Mouse (Mus musculus) kidney, embryonic 15.5 days (tissue): ENCODE data around the gene Rere. TPM values are rescaled to one million over a fixed set of nuclear protein-coding genes. Genes with fewer than 3 reads are reported as not detected.

Experiments
- ATAC-seq: fragments of 200-750 bp; cut with Nextera tagmentation; replicated peaks from 2 replicates; pipeline ENCODE4 v1.8.0; 2017; ENCODE audit warnings: moderate TSS enrichment; ENCODE audit not compliant: low FRiP score
- H3K27ac ChIP-seq: fragments of 300-500 bp; sonication (generic); 2 replicates; pipeline ENCODE4 v1.5.1; 2015; ENCODE audit warnings: mild to moderate bottlenecking, inconsistent platforms
- H3K27me3 ChIP-seq: fragments of 300-500 bp; sonication (generic); 2 replicates; pipeline ENCODE4 v1.6.1; 2015; ENCODE audit warnings: inconsistent platforms
- H3K36me3 ChIP-seq: fragments of 300-500 bp; sonication (generic); 2 replicates; pipeline ENCODE4 v1.6.1; 2015; ENCODE audit warnings: inconsistent platforms
- H3K4me1 ChIP-seq: fragments of 300-500 bp; sonication (generic); 2 replicates; pipeline ENCODE4 v1.6.1; 2015; ENCODE audit warnings: inconsistent platforms
- H3K4me2 ChIP-seq: fragments of 300-500 bp; sonication (generic); 2 replicates; pipeline ENCODE4 v1.6.1; 2015; ENCODE audit warnings: moderate library complexity, mild to moderate bottlenecking, inconsistent platforms
- H3K4me3 ChIP-seq: fragments of 300-500 bp; sonication (generic); replicated peaks from 2 replicates; pipeline ENCODE4 v1.5.1; 2015; ENCODE audit warnings: mild to moderate bottlenecking, inconsistent platforms
- H3K9ac ChIP-seq: fragments of 300-500 bp; sonication (generic); 2 replicates; pipeline ENCODE4 v1.6.1; 2015; ENCODE audit warnings: mild to moderate bottlenecking, inconsistent platforms
- H3K9me3 ChIP-seq: fragments of 300-500 bp; sonication (generic); replicated peaks from 2 replicates; pipeline ENCODE4 v1.6.1; 2016; ENCODE audit warnings: inconsistent platforms
- WGBS: fragments of 180-500 bp; shearing (Covaris S2); methylation state at CpG from one replicate; pipeline ENCODE4 v1.1.7; 2015; ENCODE audit warnings: mixed read lengths; 5-methylcytosine and 5-hydroxymethylcytosine counted together
- polyA plus RNA-seq: library from polyadenylated mRNA; unstranded; fragments of >200 nt; fragmentation: Nextera tagmentation; extraction: Ambion mirVana; gene quantifications from 2 replicates; pipeline ENCODE4 v1.2.1, GENCODE M21; 2015

Gene Rere
- polyA plus RNA-seq, 1 experiment from 2014 or later: 35.1 TPM

DNA sequence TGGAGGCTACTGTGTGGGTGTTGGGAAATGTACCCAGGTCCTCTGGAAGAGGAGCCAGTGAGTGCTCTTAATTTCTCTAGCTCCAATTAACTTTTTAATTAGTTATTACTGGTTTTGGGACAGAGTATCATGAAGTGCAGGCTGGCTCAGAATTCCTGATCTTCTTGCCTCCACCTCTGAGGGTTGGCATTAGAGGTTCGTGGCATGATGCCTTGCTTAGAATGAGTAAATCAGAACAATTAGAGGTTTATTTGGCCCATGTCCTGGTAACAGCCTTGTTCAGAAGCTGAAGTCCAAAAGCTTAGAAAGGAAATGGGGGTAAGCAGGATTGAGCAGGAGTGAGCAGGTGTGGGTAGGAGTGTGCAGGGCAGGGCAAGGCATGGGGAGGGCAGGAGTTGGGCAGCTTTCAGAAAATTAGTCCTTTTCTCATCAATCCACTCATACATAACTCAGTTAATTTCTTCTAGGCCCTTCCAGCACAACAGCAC, 94.0 kb downstream of the Rere start:
- Histone ChIP-seq H3K9ac (no peak overlapping the region), H3K9me3 (no peaks in the 10 kb centered on the region), H3K27ac (no peak overlapping the region), H3K36me3 (no peaks in the 10 kb centered on the region), H3K27me3 (no peaks in the 10 kb centered on the region), H3K4me2 (no peak overlapping the region), H3K4me1 (peaks cover 74% of the 10 kb centered on the region), H3K4me3 (no peak overlapping the region)
- ATAC-seq: no peak
- WGBS: 77% methylated on average over 1 of the region's 1 CpGs

DNA sequence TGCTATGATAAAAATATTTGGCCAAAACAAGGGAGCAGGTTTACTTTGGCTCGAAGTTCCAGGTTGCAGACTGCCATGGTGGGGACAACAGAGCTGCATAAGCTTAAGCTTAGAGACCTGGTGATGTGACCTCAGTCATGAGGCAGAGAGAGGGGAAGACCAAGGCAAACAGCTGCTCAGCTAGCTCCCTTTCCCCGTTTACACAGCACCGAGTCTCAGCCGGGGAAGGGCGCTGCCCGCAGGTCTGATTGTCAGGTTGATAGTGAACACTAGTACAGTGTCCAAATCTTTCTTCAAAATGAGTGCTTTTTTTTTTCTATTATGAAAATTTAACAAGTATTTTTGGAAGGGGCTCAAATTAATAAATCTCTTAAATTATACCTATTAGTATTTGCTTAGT, 97.9 kb downstream of the Rere start:
- H3K36me3 ChIP-seq: no peaks in the 10 kb centered on the region
- no peak overlapping the region for H3K4me3 ChIP-seq
- H3K9me3 ChIP-seq: no peaks in the 10 kb centered on the region
- H3K27ac ChIP-seq: no peak overlapping the region
- H3K27me3 ChIP-seq: no peaks in the 10 kb centered on the region
- peaks cover 42% of the 10 kb centered on the region for H3K4me1 ChIP-seq
- WGBS: 71% methylated on average over 6 of the region's 6 CpGs
- no peak overlapping the region for H3K4me2 ChIP-seq
- H3K9ac ChIP-seq: no peak overlapping the region
- no peak for ATAC-seq

- peaks cover 42% of the 10 kb centered on the region for H3K4me1 ChIP-seq
- ATAC-seq: no peak
- whole genome bisulfite sequencing: 18% methylated on average over 2 of the region's 2 CpGs
- no peaks in the 10 kb centered on the region for H3K9me3 ChIP-seq
- H3K36me3 ChIP-seq: no peaks in the 10 kb centered on the region
- H3K4me3 ChIP-seq: no peak overlapping the region
- H3K27ac ChIP-seq: peak overlapping the region; percentile 24; the same call in 1 of the 2 replicates
- H3K27me3 ChIP-seq: no peaks in the 10 kb centered on the region
- no peak overlapping the region for H3K4me2 ChIP-seq
- no peak overlapping the region for H3K9ac ChIP-seq
Observed at GRCm38 (mm10) chr4:150379772-150380171, 98.3 kb downstream of the Rere start.

DNA sequence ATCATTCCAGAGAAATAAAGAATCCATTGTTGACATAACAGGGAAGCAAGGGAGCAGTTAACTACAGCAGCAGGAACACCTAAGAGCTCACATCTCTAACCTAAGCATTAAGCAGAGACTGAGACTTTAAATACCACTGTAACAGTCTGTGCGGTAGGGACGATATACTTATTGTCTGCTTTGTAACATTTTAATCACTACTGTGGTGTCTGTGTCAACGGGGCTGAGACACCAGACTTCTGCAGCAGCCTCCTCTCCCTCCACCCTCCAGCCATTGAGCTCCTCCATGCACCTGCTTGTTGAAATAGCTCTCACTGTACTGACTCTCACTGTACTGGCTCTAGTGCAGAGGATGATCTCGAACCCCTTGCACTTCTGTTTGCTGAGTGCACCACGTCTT, 98.8 kb downstream of the Rere start:
- ATAC-seq: 0 out of 2 replicates have a peak, but pooled peaks have one; percentile 12
- H3K36me3 ChIP-seq: no peaks in the 10 kb centered on the region
- peaks cover 42% of the 10 kb centered on the region for H3K4me1 ChIP-seq
- H3K9ac ChIP-seq: no peak overlapping the region
- no peak overlapping the region for H3K4me2 ChIP-seq
- no peaks in the 10 kb centered on the region for H3K9me3 ChIP-seq
- H3K27me3 ChIP-seq: no peaks in the 10 kb centered on the region
- H3K4me3 ChIP-seq: no peak overlapping the region
- 74% methylated on average over 5 of the region's 5 CpGs for WGBS
- peak overlapping the region; percentile 24; the same call in 1 of the 2 replicates for H3K27ac ChIP-seq

DNA sequence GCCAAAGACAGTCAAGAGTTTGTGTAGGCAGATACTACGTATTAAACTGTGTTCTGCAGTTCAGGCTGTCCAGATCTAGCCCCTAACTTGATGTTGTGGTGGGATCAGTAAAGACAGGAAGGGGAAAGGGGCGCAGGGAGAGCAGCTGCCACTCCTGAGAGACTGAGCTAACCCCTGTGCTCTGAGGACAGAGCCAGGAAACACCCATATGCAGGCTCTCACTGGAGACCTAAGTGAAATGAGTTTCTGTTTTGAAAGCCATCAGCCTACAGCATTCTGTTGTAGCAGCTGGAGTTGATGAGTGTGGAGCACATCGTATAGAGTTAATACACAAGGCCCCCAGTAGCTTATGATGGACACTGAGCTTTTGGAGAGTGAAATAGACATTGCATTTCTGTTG, 101.1 kb downstream of the Rere start:
- H3K4me3 ChIP-seq: no peak overlapping the region
- WGBS: 83% methylated on average over 3 of the region's 3 CpGs
- H3K36me3 ChIP-seq: no peaks in the 10 kb centered on the region
- peaks cover 35% of the 10 kb centered on the region for H3K4me1 ChIP-seq
- H3K9ac ChIP-seq: no peak overlapping the region
- H3K27me3 ChIP-seq: no peaks in the 10 kb centered on the region
- H3K27ac ChIP-seq: no peak overlapping the region; the same call in 1 of the 2 replicates
- no peaks in the 10 kb centered on the region for H3K9me3 ChIP-seq
- H3K4me2 ChIP-seq: no peak overlapping the region
- ATAC-seq: no peak

GRCm38 (mm10) chr4:150384405-150384804, 103.0 kb downstream of the Rere start:
- no peak for ATAC-seq
- Histone ChIP-seq H3K4me1 (peaks cover 30% of the 10 kb centered on the region), H3K9ac (no peak overlapping the region), H3K4me2 (no peak overlapping the region), H3K27ac (no peak overlapping the region), H3K9me3 (no peaks in the 10 kb centered on the region), H3K36me3 (no peaks in the 10 kb centered on the region), H3K27me3 (no peaks in the 10 kb centered on the region), H3K4me3 (no peak overlapping the region)
- 48% methylated on average over 8 of the region's 8 CpGs for WGBS

DNA sequence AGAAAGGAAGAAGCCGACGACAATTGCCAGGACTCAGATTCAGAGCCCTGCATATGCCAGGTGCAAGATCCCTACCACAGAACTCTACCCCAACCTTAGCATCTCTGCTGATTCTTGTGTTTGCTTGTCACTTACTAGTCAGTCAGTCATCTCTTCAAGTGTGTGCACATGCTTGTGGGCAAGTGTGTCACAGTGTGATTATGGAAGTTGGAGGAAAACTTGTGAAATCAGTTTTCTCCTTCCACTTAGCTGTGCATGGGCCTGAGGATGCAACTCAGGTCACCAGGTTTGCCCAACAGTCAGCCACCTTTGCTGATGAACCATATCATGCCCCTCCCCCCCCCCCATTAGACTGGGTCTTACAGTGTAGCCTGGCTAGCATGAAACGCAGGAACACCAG, 103.5 kb downstream of the Rere start:
- Histone ChIP-seq H3K4me3 (no peak overlapping the region), H3K4me1 (peaks cover 25% of the 10 kb centered on the region), H3K27ac (no peak overlapping the region), H3K27me3 (no peaks in the 10 kb centered on the region), H3K9ac (no peak overlapping the region), H3K4me2 (no peak overlapping the region), H3K36me3 (peaks cover 4% of the 10 kb centered on the region), H3K9me3 (no peaks in the 10 kb centered on the region)
- ATAC-seq: no peak
- 79% methylated on average over 3 of the region's 3 CpGs for WGBS

GRCm38 (mm10) chr4:150388518-150388917, 107.1 kb downstream of the Rere start:
- no peak overlapping the region for H3K27ac ChIP-seq
- H3K27me3 ChIP-seq: no peaks in the 10 kb centered on the region
- H3K4me2 ChIP-seq: no peak overlapping the region
- H3K36me3 ChIP-seq: peaks cover 5% of the 10 kb centered on the region
- peaks cover 30% of the 10 kb centered on the region for H3K4me1 ChIP-seq
- 93% methylated on average over 3 of the region's 3 CpGs for WGBS
- H3K4me3 ChIP-seq: no peak overlapping the region
- ATAC-seq: no peak
- no peaks in the 10 kb centered on the region for H3K9me3 ChIP-seq
- no peak overlapping the region for H3K9ac ChIP-seq

DNA sequence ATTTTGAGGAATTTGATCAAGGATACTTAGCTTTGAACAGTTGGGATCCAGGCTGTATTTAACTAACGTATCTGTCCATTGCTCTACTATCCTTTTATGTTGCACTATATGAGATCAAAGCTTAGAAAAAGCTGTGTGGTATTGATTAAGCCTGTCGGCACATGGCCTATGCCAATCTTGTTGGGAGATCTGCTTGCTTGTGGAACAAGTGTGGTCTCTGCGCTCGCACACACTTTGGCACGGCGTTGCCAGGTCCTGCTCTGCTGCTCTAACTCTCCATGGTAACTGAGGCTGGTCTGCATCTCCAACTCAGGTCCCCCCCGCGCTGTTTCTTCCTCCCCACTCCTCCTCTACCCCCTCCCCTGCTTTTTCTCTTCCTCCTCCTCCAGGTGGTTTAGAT, 112.2 kb downstream of the Rere start:
- Histone ChIP-seq H3K4me1 (peaks cover 62% of the 10 kb centered on the region), H3K27me3 (no peaks in the 10 kb centered on the region), H3K4me3 (no peak overlapping the region), H3K9ac (no peak overlapping the region), H3K27ac (no peak overlapping the region), H3K9me3 (no peaks in the 10 kb centered on the region), H3K36me3 (peaks cover 5% of the 10 kb centered on the region), H3K4me2 (no peak overlapping the region)
- no peak for ATAC-seq
- 61% methylated on average over 8 of the region's 8 CpGs for WGBS

DNA sequence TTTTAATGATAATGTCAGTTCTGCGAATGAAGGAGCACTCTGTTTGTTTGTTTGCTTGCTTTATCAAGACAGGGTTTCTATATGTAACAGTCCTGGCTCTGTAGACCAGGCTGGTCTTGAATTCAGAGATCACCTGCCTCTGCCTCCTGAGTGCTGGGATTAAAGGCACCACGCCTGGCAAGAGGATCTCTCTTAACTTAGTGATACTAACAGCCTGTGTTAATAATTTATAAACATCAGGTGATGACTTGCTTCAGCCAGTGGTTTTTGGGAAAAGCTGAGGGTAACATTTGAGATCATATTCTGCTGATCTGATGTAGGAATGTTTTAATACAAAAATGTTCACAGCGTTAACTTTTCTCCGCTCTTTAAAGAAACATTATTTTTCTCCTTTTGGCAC, 112.6 kb downstream of the Rere start:
- Histone ChIP-seq H3K9me3 (no peaks in the 10 kb centered on the region), H3K4me1 (peaks cover 62% of the 10 kb centered on the region), H3K27ac (no peak overlapping the region), H3K27me3 (no peaks in the 10 kb centered on the region), H3K9ac (no peak overlapping the region), H3K4me3 (no peak overlapping the region), H3K36me3 (peaks cover 5% of the 10 kb centered on the region), H3K4me2 (no peak overlapping the region)
- no peak for ATAC-seq
- 86% methylated on average over 4 of the region's 4 CpGs for WGBS

- Histone ChIP-seq H3K4me2 (peak overlapping the region; percentile 41), H3K36me3 (no peaks in the 10 kb centered on the region), H3K27ac (peak overlapping the region; percentile 92), H3K4me3 (no peak overlapping the region), H3K27me3 (no peaks in the 10 kb centered on the region), H3K4me1 (peaks cover 73% of the 10 kb centered on the region), H3K9ac (no peak overlapping the region), H3K9me3 (no peaks in the 10 kb centered on the region)
- peak; percentile 52; the same call in 1 of the 2 replicates for ATAC-seq
Observed at GRCm38 (mm10) chr4:150396339-150396738, 114.9 kb downstream of the Rere start.

DNA sequence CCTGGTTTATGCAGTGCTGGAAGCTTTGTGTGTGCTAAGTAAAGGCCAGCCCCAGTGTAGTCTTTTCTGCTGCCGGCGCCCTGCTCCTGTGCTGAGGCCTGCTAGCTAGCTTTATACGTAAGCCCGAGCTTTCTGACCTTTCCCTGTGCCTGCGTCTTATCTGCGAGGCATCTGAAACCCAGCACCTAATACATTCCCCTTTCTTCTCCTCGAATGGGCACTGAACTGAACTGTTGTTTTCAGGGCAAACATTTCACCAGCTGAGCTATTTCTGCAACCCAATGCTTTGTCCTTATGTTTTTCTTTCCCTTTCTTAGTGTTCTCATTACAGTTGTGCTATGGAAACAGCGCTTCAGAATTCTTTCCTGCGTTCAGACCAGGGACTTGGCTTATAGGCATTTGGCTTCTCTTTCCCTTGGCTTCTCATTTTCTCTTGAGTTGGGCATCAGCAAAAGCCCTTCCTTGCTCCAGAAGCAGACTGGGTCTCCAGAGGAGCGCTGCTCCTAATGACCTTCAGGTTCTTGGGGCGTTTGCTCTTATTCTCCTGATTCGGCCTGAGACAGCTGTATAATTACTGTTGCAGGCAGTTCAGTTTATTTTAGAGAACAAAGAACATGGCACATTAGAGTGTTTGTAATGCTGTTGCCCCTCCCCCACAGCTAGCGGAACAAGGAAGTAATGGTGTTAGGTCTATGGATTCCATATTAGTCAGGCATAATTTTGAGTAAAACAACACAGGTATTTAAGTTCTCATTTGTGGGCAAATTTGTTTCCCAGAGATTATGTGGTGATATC, 115.6 kb downstream of the Rere start:
- H3K27me3 ChIP-seq: no peaks in the 10 kb centered on the region
- H3K4me2 ChIP-seq: peak overlapping the region; percentile 41
- peak overlapping the region; percentile 92 for H3K27ac ChIP-seq
- H3K9ac ChIP-seq: 0 out of 2 replicates have a peak overlapping the region, but pooled peaks have one; percentile 26
- peak; percentile 52; the same call in 1 of the 2 replicates for ATAC-seq
- H3K4me1 ChIP-seq: peaks cover 75% of the 10 kb centered on the region
- no peak overlapping the region for H3K4me3 ChIP-seq
- no peaks in the 10 kb centered on the region for H3K36me3 ChIP-seq
- WGBS: 16% methylated on average over 13 of the region's 13 CpGs
- H3K9me3 ChIP-seq: no peaks in the 10 kb centered on the region
